Mouse (Mus musculus): ENCODE measurements around the gene B830017H08Rik. TPM values are rescaled to one million over a fixed set of nuclear protein-coding genes. Genes with fewer than 3 reads are reported as not detected.

The B830017H08Rik gene
- 4.0 and 4.1 TPM in 2 replicates for polyA plus RNA-seq (2012; rRNA removed)

DNA sequence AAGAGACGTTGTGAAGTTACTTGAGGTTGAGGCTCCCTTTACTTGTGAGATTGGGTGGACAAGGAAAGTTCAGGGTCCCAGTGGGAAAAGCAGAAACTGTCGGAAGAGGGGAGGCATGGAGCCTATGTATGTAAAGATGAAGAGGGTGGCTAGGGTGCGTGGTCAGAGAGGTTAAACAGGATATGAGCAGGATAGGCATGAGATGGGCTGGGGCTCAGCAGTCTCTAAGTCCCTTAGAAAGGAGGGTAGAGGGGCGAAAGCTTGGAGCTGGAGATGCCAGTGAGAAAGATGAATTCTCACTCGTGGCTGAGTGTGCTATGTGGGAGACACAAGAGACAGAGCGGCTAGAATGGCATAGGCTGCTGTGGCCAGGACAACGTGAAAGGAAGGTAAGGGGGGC, at the start of gene B830017H08Rik:
Gene B830017H08Rik, plus strand, starts transcription at position 301 of the 400 bp plus-strand sequence.
- DNase-seq (ENCODE audit: extremely low spot score in 1 of 2, low spot score in 1 of 2) = no peak

DNA sequence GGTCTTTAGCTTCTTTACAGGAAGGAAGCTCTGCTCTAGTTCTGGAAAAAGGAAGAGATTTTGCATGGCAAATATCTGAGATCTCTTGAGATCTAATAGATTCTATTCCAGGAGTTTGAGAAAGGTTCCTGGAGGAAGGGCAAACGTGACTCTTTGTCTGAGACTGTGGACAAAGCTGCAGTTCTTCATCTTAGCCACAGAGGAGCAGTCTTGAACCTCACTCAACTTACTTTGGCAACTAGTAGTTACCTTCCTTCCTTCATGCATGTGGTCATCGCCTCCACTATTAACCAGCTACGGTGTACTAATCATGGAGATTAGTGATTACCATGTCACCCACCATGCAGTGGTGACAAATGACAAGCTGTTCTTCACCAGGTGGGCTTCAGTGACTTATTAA, 47.6 kb upstream of the B830017H08Rik start:
- DNase-seq (ENCODE audit: extremely low spot score in 1 of 2, low spot score in 1 of 2) = no peak

DNA sequence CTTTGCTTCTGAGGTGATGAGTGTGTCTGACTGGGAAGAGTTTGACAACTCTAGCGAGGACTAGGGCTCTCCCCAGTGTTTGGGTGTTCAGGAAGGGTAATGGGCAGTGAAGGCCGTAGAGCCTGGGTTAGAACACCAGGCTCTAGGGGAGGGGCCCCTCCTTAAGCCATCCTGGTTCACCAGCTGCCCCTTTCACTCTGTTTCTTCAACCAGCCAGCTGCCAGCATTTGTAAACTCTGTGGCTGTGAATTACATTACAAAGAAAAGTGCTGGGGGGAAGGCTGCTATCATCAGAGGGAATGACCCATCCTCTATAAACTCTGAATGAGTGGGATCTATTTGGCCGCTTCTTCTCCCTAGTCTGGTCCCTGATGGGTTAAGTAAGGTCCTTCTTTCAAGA, 40.2 kb upstream of the B830017H08Rik start:
- no peak for DNase-seq (ENCODE audit: extremely low spot score in 1 of 2, low spot score in 1 of 2)

DNA sequence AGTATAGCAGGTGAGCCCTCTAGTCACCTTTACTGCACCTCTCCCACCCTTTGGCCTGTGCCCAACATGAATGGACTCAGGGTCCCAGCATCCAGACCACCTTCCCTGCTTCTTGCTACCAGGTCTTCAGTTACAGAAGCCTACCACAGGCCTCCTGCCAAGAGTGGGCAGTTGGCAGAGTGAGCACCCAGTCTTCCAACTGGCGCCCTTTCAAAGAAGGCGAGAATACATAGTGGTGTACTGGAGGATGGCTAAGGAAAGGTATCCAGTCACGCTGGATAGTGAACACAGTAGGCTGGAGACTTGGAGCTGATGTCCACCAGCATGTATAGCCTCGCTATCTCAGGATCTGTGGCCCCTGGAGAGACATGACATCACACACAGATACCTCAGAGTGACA, 38.9 kb upstream of the B830017H08Rik start:
- DNase-seq (ENCODE audit: extremely low spot score in 1 of 2, low spot score in 1 of 2) = peak in 1 of 2 experiments; percentile 57

DNA sequence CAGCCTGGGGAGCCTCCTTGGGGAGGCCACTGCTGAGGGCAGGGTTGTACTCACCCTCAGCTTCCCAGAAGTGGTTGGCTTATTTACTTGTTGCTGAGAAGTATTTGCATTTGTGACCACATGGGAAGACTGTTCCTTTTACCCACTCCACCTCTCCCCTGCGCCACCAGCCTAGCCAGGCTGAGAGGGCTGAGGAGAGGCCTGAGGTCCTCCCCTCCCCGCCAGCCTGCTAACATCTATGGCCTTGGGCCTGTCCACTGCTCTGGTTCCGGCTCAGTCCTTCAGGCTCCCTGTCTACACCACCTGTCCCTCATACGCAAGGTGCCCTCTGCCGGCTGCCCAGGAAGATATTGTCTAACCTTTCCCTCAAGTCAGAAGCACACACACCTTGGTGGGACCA, 37.3 kb upstream of the B830017H08Rik start:
- no peak for DNase-seq (ENCODE audit: extremely low spot score in 1 of 2, low spot score in 1 of 2)

DNA sequence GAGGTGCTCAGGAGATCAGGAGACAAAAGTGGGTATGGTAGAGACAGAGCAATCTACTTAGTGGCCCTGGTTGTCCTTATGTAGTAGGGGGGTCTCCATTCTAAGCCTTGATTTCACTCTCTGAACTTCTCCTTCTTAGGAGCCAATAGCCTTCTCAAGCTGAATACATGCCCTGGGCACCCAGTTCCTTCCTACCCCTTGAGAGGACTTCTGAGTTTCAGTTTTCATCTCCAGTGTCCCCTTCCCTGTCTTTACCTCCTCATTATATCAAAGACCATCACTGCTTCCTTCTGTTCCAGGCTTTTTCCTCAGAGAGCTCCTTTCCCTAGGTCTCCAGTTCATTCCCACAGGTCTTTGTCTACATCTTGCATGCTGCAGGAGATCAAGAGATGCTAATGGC, 36.4 kb upstream of the B830017H08Rik start:
- DNase-seq (ENCODE audit: extremely low spot score in 1 of 2, low spot score in 1 of 2) = no peak

DNA sequence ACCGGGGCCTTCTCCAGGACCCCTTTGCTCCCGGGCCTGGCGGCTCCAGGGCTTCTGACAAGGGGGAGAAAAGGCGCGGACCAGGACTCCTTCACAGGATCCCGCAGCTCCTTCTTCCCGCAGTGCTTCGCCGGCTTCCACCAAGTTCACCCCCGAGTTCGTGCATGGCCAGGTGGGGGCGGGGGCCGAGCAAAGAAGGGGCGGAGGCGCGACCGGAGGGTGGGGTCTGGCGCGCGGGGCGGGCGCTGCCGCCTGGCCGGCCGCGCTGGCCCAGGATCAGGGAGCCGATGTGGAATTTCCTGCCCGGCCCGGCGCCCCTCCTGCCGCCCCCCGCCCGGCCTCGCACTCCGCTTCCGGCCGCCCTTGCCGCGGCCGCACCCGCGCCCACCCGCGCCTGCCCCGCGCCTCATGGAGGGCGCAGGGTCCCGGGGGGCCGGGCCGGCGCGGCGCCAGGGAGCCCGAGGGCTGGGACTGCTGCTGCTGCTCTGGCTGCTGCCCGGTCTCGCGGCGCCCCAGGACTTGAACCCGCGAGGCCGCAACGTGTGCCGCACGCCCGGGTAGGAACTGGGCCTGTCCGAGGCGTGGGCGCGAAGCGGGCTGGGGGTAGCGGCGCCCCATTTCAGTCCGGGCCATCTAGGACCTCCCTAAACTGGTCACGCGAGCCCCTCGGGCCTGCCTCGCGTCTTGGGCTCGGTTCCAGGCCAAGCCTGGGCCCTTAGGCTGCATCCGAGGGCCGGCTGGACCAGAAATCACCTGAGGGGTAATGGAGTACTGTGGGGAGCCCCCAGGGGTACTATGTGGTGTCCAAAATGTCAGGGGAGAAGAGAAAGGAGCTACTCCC, 35.7 kb upstream of the B830017H08Rik start, which contains the start of gene Scarf2:
Gene Scarf2, plus strand, starts transcription at position 312 of the 841 bp plus-strand sequence.
- no peak for DNase-seq (ENCODE audit: extremely low spot score in 1 of 2, low spot score in 1 of 2)

DNA sequence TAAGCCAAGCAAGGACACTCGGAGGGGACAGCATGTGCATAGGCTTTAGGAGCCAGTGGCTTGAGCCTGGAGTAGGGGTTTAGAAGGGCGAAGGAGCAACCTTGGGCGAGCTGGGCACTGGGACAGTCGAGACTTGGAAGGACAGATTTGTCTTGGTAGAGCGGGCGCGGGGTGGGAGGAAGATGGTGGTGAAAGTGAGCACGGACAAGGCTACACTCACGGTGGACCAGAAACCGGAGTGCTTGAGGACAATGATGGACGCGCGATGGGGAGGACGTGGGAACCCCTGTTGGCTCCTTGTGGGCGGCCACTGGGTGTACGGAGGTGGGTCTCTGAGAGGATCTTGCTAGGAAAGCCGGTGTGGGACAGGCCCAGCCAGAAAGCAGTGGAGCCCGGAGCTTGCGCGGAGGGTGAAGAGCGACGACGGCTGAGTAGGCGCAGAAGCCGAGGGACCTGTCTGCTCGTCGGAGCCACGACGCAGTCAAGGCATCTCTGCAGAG, 35.1 kb upstream of the B830017H08Rik start:
- no peak for DNase-seq (ENCODE audit: extremely low spot score in 1 of 2, low spot score in 1 of 2)

DNA sequence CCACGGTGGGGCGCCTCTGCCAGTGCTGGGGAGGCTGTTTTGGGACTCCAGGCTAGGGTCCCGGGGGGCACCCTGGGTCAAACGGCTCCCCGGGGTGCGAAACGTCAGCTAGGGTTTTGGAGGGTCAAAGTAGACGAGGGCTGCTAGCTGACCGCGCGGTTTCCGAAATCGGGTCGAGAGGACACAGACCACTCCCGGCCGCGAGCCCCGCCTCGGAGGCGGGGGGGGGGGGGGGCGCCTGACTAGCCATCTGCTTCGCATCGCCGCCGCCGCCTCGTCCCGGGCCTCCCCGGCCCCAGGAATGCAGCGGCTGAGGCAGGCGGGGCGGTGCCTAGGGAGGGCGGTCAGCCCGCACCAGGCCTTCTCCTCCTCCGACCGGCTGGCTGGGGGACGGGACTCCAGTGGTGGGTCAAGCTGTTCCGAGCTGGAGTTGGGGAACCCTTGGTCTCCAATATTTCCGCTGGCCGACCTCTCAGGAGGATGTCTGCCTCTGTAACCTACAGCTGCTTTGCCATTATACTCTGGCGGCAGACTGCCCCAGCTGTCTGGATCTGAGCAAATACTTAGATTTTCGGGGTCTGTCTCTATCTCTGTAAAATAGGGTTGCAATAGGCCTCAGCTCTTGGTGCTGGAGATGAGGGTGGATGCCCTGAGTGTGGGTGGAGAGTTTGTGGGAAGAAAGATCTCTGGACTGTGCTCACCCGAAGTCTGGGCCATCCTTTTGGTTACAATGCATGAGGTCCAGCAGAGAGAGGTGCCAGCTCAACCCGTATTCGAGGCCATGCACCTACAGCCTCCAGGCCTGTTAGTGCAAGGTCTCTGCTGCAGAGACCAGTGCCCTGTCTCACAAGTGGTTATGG, 34.4 kb upstream of the B830017H08Rik start:
- DNase-seq (ENCODE audit: extremely low spot score in 1 of 2, low spot score in 1 of 2) = no peak

DNA sequence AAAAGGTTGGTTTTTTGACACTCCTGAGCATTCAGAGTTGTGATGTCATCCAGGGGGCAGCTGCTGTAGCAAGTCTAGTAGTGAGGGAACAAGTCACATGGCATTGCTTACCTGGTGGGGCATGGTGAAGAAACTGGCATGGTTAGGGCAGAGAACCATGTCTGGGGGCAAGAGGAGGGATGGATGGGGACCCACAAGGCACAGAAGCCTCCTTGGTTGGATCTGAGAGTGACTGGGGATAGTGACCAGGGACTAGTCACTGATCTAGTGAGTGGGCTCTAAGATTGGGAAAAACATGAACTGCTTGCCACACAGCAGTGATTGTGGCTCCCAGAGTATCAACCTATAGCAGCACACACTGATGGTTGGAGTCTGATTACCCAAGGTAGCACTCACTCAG, 33.3 kb upstream of the B830017H08Rik start:
- DNase-seq (ENCODE audit: extremely low spot score in 1 of 2, low spot score in 1 of 2) = no peak

DNA sequence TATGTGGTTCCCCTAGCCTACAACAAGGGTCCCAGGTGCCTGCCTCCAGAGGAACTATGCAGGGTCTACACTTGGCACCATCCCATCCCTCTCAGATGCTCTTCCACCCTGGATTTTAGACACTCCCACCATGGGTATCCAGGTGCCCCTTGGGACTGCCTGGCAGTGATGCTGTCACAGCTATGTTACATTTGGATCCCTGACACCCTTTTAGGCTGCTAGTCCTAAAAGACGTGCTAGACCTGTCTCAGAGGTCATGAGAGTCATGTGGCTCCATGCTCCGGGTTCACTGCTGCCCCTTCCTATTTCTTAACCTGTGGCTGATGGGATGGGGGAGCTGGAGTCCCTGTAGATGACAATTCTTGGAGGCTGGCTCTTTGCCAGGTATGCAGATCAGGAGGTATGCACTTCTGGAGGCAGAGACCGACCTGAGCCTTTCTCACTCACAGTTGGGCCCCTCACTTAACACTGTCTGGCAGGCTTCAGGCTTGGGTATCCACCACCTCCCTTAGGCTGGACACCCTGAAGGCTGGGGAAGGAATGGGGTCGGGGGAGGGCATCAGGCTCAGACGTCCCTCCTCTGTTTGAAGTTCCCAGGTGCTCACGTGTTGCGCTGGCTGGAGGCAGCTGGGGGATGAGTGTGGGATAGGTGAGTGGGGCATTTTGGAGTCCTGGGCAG, 31.0 kb upstream of the B830017H08Rik start:
- no peak for DNase-seq (ENCODE audit: extremely low spot score in 1 of 2, low spot score in 1 of 2)

DNA sequence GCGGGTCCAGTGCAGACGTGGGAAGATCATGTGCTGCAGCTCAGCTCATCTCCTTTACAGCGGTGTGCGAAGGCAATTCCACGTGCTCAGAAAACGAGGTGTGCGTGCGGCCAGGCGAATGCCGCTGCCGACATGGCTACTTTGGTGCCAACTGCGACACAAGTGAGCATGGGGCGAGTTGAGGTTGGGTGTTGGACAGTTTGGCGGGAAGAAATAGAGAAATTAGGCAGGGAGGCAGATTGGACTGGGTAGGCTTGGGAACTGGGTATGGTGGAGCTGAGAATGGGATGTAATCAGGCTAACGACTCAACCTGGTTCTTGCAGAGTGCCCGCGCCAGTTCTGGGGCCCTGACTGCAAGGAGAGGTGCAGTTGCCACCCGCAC, 30.5 kb upstream of the B830017H08Rik start:
- no peak for DNase-seq (ENCODE audit: extremely low spot score in 1 of 2, low spot score in 1 of 2)

DNA sequence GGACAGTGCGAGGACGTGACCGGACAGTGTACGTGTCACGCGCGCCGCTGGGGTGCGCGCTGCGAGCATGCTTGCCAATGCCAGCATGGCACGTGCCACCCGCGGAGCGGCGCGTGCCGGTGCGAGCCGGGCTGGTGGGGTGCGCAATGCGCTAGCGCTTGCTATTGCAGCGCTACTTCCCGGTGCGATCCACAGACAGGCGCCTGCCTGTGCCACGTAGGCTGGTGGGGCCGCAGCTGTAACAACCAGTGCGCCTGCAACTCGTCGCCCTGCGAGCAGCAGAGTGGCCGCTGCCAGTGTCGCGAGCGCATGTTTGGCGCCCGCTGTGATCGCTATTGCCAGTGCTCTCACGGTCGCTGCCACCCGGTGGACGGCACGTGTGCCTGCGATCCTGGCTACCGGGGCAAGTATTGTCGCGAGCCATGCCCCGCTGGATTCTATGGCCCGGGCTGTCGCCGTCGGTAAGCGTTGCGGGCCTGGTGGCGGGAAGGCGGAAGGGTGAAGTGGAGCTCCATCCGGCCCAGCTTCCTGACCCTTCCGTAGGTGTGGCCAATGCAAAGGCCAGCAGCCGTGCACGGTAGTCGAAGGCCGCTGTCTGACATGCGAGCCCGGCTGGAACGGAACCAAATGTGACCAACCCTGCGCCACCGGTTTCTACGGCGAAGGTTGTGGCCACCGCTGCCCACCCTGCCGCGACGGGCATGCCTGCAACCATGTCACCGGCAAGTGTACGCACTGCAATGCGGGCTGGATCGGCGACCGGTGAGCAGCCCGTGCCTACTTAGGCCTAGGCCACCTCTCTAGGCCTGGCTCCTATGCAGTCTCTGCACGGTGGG, 29.9 kb upstream of the B830017H08Rik start:
- peak in 1 of 2 experiments; percentile 57 for DNase-seq (ENCODE audit: extremely low spot score in 1 of 2, low spot score in 1 of 2)

DNA sequence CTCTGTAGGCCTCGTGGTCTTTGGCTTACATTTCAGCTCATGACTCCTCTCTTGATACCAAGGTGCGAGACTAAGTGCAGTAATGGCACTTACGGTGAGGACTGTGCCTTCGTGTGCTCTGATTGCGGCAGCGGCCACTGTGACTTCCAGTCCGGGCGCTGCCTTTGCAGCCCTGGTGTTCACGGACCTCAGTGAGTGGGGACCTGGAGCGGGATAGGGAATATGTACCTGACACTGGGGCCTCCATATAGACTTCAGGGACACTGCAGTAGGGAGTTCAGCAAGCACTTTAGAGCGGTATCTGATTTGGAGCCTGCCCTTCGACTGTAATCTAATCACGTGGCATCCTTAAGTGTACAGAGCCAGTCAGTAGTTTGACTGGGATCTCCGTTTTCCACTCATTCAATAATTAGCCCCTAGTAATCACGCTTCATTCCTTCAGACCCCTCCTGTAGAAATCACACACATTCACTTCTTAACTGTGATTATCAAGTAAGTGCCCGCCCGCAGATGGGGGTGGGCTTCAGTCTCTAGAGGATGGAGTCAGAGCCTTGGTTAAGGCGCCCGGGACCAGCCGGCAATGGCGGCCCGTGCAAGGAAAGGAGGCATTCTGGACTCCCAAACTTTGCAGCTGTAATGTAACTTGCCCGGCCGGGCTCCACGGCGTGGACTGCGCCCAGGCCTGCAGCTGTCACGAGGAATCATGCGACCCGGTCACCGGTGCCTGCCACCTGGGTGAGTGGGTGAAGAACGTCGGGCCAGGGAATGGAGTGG, 29.1 kb upstream of the B830017H08Rik start:
- no peak for DNase-seq (ENCODE audit: extremely low spot score in 1 of 2, low spot score in 1 of 2)

DNA sequence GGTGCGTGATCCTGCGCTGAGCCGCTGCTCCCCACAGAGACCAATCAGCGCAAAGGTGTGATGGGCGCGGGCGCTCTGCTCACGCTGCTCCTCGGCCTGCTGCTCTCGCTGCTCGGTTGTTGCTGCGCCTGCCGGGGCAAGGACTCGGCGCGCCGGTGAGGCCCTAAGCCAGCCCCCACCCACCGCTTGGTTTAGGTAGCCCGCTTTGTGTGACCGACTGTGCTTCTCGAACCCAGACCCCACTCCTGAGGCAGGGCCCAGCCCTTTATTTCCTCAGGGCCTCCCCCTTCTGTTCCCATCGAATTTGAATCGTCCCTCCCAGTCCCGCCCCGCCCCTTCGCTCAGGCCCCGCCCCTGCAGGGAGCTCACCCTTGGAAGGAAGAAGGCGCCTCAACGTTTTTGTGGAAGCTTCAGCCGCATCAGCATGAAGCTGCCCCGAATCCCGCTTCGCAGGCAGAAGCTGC, 28.4 kb upstream of the B830017H08Rik start:
- no peak for DNase-seq (ENCODE audit: extremely low spot score in 1 of 2, low spot score in 1 of 2)

DNA sequence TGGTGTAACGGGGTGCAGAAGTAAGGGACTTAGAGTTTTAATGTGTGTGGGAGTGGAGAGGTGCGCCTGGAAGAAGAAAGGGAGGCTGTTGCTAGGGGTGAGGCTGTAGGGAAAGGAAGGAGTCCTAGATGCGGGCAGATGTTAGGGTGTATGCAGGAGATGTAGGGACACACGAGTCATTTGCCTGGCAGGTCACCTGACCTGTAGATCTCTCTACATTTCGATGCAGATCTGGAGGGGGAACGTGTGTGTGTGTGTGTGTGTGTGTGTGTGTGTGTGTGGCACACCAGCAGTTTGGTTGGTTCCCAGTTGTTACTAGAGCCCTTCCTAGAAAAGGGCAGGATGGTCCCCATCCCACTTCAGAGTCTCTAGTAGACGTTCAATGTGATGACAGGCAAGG, 27.9 kb upstream of the B830017H08Rik start:
- DNase-seq (ENCODE audit: extremely low spot score in 1 of 2, low spot score in 1 of 2) = no peak

DNA sequence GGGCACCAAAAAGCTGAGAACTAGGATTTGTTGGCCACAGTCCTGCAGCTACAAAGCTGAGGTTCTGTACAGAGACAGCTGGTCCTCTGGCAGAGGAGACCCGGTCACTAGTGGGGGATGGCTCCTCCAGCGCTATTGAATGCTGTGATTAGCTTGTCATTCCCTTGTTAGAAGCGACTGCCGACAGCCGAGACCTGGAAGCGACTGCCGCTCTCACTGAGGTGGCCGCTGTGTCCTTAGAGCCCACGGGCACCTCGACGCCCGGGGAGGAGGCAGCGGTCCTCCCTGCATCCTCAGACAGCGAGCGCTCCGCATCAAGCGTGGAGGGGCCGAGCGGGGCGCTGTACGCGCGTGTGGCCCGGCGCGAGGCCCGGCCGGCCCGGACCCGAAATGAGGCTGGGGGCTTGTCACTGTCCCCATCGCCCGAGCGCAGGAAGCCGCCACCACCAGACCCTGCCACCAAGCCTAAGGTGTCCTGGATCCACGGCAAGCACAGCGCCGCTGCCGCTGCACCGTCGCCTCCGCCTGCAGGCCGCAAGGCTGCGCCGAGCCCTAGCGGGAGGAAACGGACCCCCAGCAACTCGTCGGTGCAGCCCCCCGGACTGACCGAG, 26.2 kb upstream of the B830017H08Rik start:
- DNase-seq (ENCODE audit: extremely low spot score in 1 of 2, low spot score in 1 of 2) = no peak

DNA sequence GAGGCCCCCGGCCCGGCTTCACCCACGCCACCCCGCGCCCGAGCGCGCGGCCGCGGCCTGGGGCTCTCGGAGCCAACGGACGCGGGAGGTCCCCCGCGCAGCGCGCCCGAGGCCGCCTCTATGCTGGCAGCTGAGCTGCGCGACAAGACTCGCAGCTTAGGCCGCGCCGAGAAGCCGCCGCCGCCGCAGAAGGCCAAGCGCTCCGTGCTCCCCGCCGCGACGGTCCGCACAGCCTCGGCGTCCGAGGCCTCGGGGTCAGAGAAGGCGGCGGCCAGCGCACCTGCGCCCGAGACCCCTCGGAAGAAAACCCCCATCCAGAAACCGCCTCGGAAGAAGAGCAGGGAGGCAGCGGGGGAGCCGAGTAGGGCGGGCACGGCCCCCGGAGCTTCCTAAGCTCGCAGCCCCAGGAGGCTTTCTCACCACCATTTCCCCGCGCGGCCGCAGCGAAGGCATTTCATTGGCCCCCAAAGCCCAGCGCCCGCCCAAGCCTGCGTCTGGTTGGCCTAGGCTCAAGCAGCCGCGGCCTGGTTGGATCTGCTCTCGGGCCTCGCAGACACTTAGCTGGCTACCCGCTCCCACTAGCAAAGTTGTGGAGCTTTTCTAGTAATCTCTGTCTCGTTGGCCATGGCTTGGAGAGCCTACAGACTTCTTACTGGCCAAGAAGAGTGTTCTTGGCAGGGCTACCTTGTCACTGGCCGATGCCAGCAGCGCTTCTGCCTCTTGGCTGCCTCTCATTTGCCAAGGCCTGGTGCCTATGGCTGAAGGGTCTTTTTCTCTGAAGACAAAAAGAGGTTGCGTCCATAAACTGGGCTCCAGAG, 25.5 kb upstream of the B830017H08Rik start:
- peak; percentile 61 to 92 for DNase-seq (ENCODE audit: extremely low spot score in 1 of 2, low spot score in 1 of 2)

Measured in frontal cortex, adult 2 months (tissue).